Mouse (Mus musculus): ENCODE data around the gene Echdc1. TPM values are rescaled to one million over a fixed set of nuclear protein-coding genes. Genes with fewer than 3 reads are reported as not detected.
"Not testable (repeated sequence)": the region's sequence is repeated elsewhere in the genome, so short reads cannot be mapped to it uniquely, and the experiment has no call there.

Echdc1 gene
- polyA plus RNA-seq, 1 experiment from 2014 or later = 22.4 TPM

DNA sequence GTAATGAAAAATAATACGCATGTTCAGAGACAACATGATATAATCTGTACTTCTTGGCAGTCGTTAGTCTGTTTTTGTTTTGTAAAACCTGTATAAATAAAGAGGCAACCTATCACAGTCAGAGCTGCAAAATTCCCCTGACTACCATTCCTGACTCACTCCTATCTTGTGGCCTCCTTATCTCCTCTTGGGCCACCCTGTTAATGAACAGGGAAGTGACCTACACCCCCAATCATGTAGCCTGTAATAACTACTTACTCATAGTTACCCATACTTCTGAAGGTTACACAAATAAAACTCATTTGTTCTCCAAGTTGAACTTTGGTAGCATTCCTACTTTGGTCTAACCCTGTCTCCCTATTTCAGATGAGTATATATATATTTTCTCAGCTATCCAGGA, 68.6 kb downstream of the Echdc1 start:
- no peaks in the 10 kb centered on the region for H3K27me3 ChIP-seq (replicated peaks; ENCODE audit: control insufficient read depth, insufficient read depth, low read length)
- no peaks in the 10 kb centered on the region for H3K9me3 ChIP-seq (ENCODE audit: control insufficient read depth, low read length)
- no peak for ATAC-seq
- WGBS = 89% methylated on average over 2 of the region's 2 CpGs
- no peaks in the 10 kb centered on the region for H3K4me1 ChIP-seq (replicated peaks; ENCODE audit: control insufficient read depth, insufficient read depth, low read length)
- no peak overlapping the region for H3K4me2 ChIP-seq (ENCODE audit: low read length)
- no peak overlapping the region for H3K27ac ChIP-seq (ENCODE audit: low read length)
- no peak overlapping the region for H3K4me3 ChIP-seq (replicated peaks; ENCODE audit: low read length)
- H3K36me3 ChIP-seq (ENCODE audit: control insufficient read depth, insufficient read depth) = no peaks in the 10 kb centered on the region
- H3K9ac ChIP-seq (replicated peaks; ENCODE audit: low read depth, low read length) = no peak overlapping the region

GRCm38 (mm10) chr10:29394890-29395289, 81.9 kb downstream of the Echdc1 start:
- H3K27me3 ChIP-seq (replicated peaks; ENCODE audit: control insufficient read depth, insufficient read depth, low read length); H3K9me3 ChIP-seq (ENCODE audit: control insufficient read depth, low read length); ATAC-seq; H3K27ac ChIP-seq (ENCODE audit: low read length); H3K9ac ChIP-seq (replicated peaks; ENCODE audit: low read depth, low read length); H3K4me1 ChIP-seq (replicated peaks; ENCODE audit: control insufficient read depth, insufficient read depth, low read length); H3K4me3 ChIP-seq (replicated peaks; ENCODE audit: low read length); H3K4me2 ChIP-seq (ENCODE audit: low read length); H3K36me3 ChIP-seq (ENCODE audit: control insufficient read depth, insufficient read depth): not testable (repeated sequence)
- WGBS = 78% methylated on average over 2 of the region's 2 CpGs

Other genes with a start within 250 kb of the Echdc1 start
- gene Soga3, start 169.3 kb upstream of the Echdc1 start, polyA plus RNA-seq (2015; fragmentation: Nextera tagmentation; extraction: Ambion mirVana) = 101 and 106 TPM in 2 replicates
- gene Gm49353, start 114.2 kb upstream of the Echdc1 start, polyA plus RNA-seq (2015; fragmentation: Nextera tagmentation; extraction: Ambion mirVana) = 16.3 and 18.5 TPM in 2 replicates
- 48.2 and 48.7 TPM in 2 replicates for gene 9330159F19Rik, start 101.6 kb upstream of the Echdc1 start, polyA plus RNA-seq (2015; fragmentation: Nextera tagmentation; extraction: Ambion mirVana)
- gene Rnf146, start 49.3 kb downstream of the Echdc1 start, polyA plus RNA-seq (2015; fragmentation: Nextera tagmentation; extraction: Ambion mirVana) = 107 and 108 TPM in 2 replicates
- gene Rspo3, start 222.7 kb downstream of the Echdc1 start, polyA plus RNA-seq (2015; fragmentation: Nextera tagmentation; extraction: Ambion mirVana) = 15.6 and 19.2 TPM in 2 replicates